Mouse (Mus musculus) R1 (cell line): ENCODE results near the gene Traf3.

Experiments
- DNase-seq: peaks from one replicate; pipeline ENCODE4 v3.0.0-alpha.2; 2018; ENCODE audit warnings: low read depth, low spot score

Gene Traf3

DNA sequence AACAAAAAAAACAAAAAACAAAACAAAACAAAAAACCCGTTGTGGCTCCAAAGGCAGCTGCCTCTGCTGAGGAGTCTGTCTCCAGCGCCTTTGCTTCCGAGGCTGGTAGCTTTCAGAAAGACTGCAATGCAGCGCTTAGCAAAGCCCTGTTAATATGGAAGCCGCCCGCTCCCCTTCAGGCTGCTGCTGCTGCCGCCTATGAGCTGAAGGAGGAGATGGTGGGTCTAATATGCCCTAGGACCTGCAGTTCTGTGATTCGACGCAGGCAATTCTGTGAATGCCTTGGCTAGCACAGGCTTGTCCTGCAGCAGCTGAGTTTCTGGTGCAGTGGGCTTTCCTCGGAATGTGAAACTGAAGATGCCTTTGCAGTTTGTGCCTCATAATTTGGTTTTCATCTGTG, 36.9 kb downstream of the Traf3 start:
- no peak for DNase-seq

DNA sequence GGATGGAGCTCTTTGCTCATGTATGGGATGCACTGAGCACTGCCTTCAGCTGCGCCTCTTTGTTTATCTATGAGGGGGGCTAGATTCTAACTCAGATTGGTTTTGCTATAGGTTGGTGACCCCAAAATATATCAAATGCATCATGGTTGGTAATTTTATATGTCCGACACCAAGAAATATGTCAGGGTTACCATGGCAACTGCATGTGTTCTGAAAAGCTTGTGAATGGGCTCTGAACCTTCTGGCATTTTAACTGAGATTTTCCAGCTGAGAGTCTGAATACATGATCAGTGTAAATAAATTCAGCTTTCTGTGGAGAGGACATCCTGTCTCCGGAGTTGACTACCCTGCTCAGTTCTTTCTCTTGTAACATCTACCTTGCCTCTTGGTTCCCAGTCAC, 37.8 kb downstream of the Traf3 start:
- no peak for DNase-seq

DNA sequence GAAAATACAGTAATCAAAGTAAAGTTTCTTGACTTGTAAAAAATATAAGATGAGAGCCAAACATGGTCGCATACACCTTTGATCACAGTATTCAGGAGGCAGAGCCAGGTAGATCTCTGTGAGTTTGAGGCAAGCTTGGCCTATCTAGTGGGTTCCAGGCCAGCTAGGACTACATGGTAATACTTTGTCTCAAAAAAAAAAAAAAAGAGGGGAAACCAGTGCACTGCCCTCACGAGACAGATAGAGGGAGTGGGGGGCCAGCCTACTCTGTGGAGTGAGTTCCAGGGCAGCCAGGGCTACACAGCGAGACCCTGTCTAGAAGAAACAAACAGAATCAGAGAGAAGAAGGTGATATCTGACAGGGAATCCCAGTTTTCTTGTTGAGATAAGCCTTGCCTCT, 41.5 kb downstream of the Traf3 start:
- no peak for DNase-seq

DNA sequence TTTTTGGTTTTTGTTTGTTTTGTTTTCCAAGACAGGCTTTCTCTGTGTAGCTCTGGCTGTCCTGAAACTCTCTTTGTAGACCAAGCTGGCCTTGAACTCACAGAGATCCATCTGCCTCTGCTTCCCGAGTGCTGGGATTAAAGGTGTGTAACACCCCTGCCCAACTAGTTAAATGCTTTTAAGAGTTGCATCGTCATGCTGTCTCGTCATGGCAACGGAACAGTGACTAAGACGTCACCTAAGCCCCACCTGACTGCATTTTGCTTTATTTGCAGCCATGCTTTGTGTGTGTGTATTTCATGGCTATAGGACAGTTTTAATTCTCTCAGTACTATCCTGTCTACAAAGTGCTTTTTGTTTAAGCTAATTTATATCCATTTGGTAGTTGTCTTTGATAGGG, 45.6 kb downstream of the Traf3 start:
- peak; percentile 37 for DNase-seq

DNA sequence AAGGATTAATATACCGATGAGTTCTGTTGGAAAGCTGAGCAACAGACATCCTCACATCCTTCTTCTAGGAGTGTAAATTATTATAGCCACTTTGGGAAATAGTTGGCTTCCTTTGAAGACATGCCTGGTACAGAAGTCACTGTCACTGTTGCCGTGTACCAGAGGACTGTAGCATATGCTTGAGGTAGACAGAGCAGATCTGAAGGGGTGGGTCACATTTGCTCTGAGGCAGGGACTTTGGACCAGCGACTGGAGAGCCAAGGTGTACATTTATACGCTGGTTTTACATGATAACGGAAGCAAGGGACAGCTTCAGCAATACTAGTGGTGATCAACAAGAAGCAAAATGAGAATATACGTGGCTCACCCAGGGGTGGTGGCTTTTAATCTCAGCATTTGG, 52.7 kb downstream of the Traf3 start:
- DNase-seq = no peak

DNA sequence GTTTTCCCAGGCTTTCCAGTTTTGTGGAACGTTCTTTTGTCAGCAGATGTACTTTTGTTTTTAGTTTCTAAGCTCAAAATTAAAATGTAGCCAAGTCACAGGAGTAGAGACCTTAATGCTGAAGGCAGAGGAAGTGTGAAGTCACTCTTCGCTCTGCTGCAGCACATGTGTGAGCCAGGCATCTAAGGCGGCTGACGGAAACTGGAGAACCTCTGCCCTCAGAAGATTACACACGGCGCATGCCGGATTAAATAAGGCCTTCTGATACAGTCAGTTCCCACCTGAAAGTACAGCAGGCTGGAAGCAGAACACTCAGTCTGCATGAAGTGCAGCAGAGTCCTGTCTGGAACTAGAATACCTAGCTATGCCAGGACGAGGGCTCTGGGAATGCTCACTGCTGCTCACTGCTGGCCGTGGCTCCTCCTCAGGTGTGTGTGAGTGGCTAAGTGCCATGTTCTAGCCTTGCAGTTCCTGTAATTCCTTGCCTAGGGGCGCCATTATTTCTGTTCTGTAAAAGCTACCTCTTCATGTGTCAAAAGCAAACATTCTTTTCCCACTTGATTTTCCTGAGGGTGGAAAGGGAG, 59.1 kb downstream of the Traf3 start:
- no peak for DNase-seq

DNA sequence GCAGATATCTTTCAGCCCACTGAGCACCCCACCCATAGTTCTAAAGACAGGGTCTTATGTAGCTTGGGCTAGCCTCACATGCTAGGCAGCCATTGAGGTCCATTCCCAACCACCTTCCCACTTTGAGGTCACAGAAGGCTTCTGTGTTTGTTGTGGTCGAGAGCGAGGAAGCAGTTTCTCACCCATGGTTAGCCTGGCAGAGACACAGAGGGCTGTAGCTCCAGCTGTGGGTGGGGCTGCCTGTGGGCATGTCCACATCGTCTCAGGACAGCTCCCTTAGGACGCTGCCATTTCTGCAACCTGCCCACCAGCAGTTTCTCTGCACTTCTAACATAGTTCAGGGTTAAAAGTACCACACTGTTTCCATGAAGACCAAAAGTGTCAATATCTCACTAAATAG, 61.2 kb downstream of the Traf3 start:
- DNase-seq = no peak

DNA sequence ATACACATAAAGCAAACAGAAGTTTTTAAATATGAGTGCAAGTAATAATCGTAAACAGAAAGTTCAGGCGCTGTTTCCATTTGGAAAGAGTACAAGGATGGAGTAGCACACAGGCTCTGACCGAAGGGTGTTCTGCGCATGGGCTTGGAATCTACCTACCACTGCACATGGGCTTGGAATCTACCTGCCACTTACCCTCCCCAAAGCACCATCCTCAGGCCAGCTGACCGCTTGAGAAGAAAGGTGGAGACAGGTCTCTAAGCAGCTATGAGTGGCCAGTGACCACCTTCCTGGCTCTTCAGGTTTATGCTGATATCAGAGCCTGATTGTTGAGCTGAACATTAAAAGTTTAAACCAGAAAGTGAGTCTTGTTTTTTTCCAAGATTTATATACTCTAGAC, 62.3 kb downstream of the Traf3 start:
- no peak for DNase-seq

DNA sequence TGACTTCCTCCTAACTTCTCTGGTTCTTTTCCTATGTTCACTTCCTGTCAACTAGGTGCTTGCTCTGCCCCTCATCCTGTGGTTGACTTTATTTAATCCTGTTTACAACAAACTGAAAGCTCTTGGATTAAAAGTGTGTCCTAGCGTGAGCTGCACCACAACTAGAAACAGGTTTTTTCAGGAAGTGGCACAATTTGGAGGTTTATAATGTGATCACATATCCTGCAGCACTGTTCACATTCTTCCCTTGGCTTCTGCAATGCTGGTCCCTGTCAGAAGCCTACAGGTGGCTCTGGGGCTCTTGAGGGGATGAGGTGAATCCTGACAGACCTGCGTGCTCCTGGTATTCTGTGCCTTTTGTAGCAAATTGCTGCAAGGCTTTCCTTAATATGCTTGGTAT, 64.6 kb downstream of the Traf3 start:
- DNase-seq = no peak

DNA sequence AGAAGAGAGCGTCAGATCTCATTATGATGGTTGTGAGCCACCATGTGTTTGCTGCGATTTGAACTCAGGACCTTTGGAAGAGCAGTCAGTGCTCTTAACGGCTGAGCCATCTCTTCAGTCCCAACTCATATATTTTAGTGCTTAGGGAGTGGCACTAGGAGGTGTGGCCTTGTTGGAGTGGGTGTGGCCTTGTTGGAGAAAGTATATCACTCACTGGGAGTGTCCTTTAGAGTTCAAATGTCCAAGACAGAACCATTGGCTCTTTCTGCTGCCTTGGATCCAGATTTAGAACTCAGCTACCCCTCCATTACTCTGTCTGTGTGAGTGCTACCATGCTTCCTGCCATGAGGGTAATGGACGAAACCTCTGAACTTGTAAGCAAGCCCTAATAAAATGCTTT, 67.6 kb downstream of the Traf3 start:
- DNase-seq = peak; percentile 27

DNA sequence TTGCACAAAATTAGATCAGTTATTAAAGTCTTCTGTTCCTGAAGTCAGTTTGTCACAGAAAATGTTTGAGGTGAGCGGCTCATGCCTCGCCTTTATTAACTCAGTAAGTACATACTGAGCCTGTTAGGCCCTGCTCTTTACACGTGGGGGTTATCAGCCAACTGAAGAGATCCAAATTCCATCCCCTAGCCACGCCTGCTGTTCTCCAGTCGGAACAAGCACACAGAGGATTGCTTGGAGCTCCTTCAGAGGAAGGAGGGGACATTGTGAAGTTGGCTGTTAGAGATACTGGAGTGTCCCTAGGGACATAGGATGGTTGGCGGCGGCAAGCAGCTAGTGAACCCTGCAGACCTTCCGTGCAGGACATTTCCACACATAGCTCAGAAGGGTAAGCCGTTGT, 68.2 kb downstream of the Traf3 start:
- DNase-seq = peak; percentile 64

DNA sequence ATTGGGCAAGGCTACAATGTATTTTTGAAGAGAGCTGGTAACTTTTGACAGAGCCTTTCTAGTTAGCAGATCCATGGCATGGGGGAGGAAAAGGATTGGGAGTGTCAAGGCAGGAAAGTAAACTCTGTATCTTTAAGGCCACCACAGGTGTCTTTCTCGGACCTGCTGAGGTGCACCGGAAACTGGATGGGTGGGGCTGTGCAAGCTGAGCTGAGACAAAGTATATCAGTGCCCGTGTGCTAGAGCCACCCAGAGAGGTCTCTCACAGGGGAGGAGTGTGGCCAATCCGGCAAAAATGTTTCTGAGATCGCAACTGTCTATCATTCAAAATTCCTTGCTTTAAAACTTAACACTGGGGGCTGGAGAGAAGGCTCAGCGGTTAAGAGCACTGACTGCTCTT, 69.5 kb downstream of the Traf3 start:
- DNase-seq = peak; percentile 74

DNA sequence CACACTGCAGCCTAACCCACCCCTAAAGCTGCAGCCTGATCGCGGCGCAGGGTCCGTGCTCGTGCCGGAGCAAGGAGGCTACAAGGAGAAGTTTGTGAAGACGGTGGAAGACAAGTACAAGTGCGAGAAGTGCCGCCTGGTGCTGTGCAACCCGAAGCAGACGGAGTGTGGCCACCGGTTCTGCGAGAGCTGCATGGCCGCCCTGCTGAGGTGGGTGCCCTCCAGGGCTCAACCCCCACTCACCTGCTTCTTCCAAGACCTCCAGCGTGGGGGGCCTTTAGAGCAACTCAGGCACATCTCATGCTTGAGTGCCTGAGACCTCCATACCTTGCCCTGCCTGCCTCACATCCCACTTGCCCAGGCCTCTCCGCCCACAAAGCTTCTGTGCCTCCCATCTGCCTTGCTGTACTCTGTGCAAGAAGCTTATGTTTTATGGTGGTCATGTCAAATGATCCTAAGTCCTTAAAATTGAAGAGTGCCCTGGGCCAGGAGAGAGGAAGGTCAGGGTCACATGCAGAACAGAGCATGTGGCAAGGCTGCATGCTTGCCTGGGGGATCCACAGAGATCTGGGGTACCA, 71.5 kb downstream of the Traf3 start:
- no peak for DNase-seq

DNA sequence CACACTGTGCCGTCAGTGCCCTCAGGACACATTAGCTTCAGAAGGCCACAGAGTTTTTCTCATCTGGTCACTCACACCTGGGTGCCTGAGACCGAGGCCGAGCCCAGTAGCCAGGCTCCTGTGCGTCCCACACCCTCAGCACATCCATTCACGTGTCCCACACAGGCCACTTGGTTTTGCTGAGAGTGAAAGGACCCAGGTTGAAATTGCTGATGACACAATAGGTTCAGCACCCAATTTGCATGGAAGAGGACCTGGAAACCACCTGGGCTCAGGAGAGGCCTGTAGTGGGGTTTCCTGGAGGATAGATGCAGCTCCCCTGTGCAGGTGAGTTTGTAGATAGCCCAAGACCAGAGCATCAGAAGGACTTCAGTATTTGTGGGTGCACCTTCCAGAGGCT, 72.2 kb downstream of the Traf3 start:
- no peak for DNase-seq

DNA sequence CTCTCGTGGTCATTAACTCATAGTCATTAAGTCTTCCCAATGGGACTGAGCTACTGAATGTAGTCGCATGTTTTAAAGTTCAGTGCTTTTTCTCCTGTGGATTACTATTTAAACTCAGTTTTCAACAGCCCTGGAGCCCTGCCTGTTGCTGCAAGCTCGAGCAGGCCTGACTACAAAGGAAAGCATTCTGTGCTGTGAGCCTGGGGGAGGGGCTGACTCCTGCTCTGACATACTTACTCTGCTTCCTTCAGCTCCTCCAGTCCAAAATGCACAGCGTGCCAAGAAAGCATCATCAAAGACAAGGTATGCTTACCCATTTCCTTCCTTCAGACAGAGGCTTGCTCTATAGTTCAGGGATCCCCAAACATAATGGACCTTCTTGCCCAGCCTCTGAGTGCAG, 72.6 kb downstream of the Traf3 start:
- DNase-seq = no peak

DNA sequence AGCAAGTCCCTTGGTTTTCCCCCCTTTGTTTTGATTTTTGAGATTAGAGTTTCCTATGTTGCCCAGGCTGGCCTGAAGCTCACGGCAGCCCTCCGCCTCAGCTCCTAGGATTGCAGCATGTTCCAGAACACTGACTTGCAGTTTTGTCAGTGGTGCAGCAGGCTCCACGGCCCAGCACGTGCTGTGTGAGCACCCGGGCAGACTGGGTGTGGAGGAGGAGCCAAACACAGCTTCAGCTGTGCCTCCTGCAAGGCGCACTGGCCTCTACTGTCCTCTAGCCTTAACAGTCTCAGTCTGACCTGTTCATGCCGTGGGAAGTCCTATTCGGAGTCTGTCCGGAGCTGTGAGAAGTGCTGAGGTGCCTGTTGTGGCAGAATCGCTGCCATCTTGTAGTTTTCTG, 73.8 kb downstream of the Traf3 start:
- no peak for DNase-seq

DNA sequence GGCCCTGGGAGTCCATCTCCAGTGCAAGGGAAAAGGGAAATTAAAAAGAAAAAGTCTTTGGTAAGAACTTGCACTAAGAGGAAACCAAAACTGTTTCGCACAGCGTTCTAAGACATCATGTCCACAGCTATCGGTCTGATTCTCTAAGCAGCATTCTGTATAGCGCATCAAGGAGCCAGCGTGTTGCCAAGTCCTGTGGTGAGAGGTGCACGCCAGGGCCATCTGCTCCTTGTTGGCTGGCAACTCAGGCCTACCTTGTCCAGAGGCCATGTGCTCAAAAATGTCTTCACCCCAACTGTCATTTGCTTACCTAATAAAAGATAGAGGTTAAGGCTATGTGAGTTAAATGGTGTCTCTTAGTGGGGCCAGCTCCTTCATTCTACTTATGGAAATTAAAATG, 75.7 kb downstream of the Traf3 start:
- no peak for DNase-seq

DNA sequence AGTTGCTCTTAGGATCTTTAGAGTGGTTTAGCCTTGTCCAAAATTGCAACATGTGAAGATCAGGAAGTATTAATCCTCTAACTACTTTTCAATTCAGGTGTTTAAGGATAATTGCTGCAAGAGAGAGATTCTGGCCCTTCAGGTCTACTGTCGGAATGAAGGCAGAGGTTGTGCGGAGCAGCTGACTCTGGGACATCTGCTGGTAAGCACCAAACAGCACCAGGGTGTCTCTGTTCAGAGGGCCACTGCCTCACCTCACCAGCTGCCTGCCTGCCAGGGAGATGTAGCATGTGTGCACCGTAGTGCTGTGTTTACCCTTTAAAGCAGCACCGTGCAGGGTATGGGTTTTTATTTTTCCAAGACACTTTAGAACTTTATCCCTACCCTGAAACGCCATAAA, 76.2 kb downstream of the Traf3 start:
- no peak for DNase-seq

DNA sequence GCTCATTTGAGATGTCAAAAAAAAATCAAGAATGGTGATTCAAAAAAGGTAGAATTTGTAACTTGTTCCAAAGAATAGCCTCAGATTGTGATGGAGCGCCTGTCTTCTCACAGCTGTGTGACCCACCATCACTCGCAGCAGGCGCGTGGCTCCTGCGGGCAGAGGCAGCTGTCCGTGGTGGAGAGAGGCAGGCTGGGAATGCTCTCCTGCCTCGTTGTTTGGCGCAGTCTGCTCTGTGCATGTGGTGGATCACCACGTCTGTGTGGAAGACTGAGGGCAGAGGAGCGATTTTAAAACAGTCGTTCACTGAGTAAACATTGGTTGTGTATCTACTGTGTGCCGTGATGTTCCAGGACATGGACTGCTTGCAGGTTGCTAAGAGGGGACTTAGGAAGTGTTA, 77.6 kb downstream of the Traf3 start:
- DNase-seq = no peak

DNA sequence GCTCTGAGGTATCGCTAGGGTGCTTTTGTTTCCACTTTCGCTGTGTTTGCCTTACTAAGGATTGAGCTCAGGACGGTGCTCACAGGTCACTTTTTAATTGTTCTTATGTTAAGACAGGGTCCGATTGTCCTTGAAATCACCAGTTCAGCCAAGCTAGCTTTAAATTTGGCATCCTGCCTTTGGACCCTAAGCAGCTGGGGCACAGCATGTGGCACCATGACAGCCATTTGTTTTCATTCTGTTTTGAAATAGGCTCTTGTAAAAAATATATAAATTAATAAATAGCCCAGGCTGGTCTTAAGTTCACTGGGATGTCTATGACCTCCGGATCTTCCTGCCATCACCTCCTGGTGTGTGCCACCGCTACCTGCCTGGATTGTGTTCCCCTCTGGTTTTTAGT, 78.9 kb downstream of the Traf3 start:
- DNase-seq = no peak

DNA sequence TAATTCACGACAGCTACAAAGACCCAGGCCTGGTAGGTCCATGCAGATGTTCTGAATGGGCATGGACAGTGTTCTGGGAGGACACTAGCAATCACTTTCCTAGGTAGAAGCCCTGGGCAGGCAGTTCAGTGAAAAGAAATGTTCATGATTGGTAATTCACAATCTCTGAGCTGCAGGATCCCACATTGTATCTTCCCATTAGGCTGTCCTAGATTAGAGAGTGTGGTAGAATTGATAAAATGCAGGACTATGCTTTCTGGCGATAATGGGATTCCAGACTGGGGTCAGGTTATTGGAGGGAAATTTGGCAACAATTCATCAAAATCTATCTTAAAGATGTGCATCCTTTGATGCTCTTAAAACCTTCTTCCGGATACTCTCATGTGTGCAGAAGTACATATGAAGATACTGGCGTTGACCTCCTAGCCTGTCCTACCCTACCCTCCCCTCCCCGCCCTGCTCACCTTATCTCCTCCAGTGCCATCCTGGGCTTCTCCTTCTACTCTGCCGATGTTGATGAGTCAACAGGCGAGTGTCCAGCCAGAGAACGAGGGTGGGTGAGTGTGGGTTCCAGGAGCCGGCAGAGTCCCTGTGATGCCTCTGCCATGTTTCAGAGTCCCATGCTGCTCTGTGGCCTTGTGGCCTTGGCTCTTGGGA, 80.8 kb downstream of the Traf3 start:
- DNase-seq = no peak

DNA sequence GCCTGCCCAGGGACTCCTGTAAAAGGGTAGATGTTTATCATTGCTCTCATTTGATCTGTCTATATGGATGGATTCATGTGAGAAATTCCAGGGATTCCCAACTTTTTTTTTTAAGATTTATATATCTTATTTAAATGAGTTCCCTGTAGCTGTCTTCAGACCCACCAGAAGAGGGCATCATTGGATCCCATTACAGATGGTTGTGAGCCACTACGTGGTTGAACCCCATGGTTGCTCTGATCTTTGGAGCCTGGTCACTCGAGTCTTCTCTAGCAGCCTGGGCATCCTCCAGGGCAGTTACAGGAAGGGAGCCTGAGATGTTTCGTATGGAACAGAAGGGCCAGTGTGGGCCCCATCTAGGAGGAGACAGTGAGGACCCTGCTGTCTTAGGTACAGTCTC, 82.9 kb downstream of the Traf3 start:
- no peak for DNase-seq

DNA sequence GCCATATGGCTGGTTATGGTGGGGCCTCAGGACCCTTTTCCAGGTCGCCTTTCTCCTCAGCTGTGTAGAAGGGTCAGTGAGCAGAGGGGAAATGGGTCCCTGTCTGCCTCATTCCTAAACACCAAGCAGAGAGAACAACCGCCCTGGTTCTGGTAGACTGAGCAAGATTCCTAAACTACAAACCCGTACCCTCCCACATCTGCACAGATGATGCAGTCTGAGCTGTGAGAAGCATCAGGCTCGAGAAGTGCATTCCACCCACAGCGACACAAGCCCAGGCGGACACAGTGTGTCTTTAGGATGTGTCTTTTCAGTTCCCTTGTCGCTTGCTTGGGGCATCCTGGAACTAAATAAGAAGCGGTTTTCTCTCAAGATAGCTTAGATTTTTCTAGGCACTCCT, 83.9 kb downstream of the Traf3 start:
- DNase-seq = no peak

DNA sequence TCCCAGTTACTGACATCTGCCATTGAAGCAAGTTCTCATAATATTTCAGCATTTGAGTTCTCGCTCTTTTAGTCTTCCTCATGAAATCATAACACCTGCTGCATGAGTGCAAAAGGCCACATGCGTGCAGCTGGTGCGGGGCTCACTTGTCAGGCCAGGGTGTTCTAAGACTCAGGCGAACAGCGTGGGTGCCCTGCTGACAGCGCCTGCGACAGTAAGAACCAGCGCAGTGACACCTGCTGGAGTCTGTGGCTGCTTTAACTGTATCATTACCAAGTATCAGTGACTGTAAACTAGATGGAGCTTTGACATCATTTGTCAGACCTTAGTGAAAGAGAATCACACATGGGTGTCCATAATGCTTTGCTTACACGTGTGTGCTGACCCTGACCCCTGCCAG, 85.1 kb downstream of the Traf3 start:
- no peak for DNase-seq
